Mouse (Mus musculus): ENCODE measurements around the gene Frmpd4. TPM values are rescaled to one million over a fixed set of nuclear protein-coding genes. Genes with fewer than 3 reads are reported as not detected.

The Frmpd4 gene
- polyA plus RNA-seq, 1 experiment from 2014 or later = 0.05 TPM

GRCm38 (mm10) chrX:168041589-168041988 is 535.4 kb downstream of the Frmpd4 start:
- H3K9me3 ChIP-seq (ENCODE audit: control insufficient read depth, low read length) = no peaks in the 10 kb centered on the region
- H3K27me3 ChIP-seq (ENCODE audit: control insufficient read depth, insufficient read depth, low read length) = peaks cover 5% of the 10 kb centered on the region; the same call in 1 of the 2 replicates
- DNase-seq (ENCODE audit: low spot score) = no peak
- no peak overlapping the region for H3K27ac ChIP-seq (ENCODE audit: low read depth, low read length)
- H3K9ac ChIP-seq (ENCODE audit: low read length) = no peak overlapping the region
- H3K4me2 ChIP-seq (ENCODE audit: low read depth, low read length, severe bottlenecking) = no peak overlapping the region
- no peak for ATAC-seq (replicated peaks; ENCODE audit: low FRiP score)
- no peak overlapping the region for H3K4me3 ChIP-seq (ENCODE audit: low read depth, low read length)
- H3K36me3 ChIP-seq (ENCODE audit: control insufficient read depth, insufficient read depth, low read length) = no peaks in the 10 kb centered on the region
- H3K4me1 ChIP-seq (replicated peaks; ENCODE audit: control insufficient read depth, insufficient read depth, low read length) = no peaks in the 10 kb centered on the region

- Histone ChIP-seq H3K4me3 (ENCODE audit: low read depth, low read length) (no peak overlapping the region), H3K9me3 (ENCODE audit: control insufficient read depth, low read length) (no peaks in the 10 kb centered on the region), H3K9ac (ENCODE audit: low read length) (no peak overlapping the region), H3K27me3 (ENCODE audit: control insufficient read depth, insufficient read depth, low read length) (peaks cover 4% of the 10 kb centered on the region; the same call in 1 of the 2 replicates), H3K4me2 (ENCODE audit: low read depth, low read length, severe bottlenecking) (no peak overlapping the region), H3K27ac (ENCODE audit: low read depth, low read length) (no peak overlapping the region), H3K36me3 (ENCODE audit: control insufficient read depth, insufficient read depth, low read length) (no peaks in the 10 kb centered on the region), H3K4me1 (replicated peaks; ENCODE audit: control insufficient read depth, insufficient read depth, low read length) (no peaks in the 10 kb centered on the region)
- ATAC-seq (replicated peaks; ENCODE audit: low FRiP score) (no peak), DNase-seq (ENCODE audit: low spot score) (no peak)
- 79% methylated on average over 4 of the region's 4 CpGs for WGBS
These were observed 556.4 kb downstream of the Frmpd4 start for GRCm38 (mm10) chrX:168020574-168021145.

GRCm38 (mm10) chrX:168017792-168018191 is 559.2 kb downstream of the Frmpd4 start:
- no peak overlapping the region for H3K4me3 ChIP-seq (ENCODE audit: low read depth, low read length)
- WGBS = 84% methylated on average over 3 of the region's 3 CpGs
- H3K4me2 ChIP-seq (ENCODE audit: low read depth, low read length, severe bottlenecking) = no peak overlapping the region
- no peak overlapping the region for H3K27ac ChIP-seq (ENCODE audit: low read depth, low read length)
- no peaks in the 10 kb centered on the region for H3K4me1 ChIP-seq (replicated peaks; ENCODE audit: control insufficient read depth, insufficient read depth, low read length)
- no peaks in the 10 kb centered on the region for H3K9me3 ChIP-seq (ENCODE audit: control insufficient read depth, low read length)
- H3K9ac ChIP-seq (ENCODE audit: low read length) = no peak overlapping the region
- no peak for DNase-seq (ENCODE audit: low spot score)
- peaks cover 4% of the 10 kb centered on the region; the same call in 1 of the 2 replicates for H3K27me3 ChIP-seq (ENCODE audit: control insufficient read depth, insufficient read depth, low read length)
- ATAC-seq (replicated peaks; ENCODE audit: low FRiP score) = no peak
- no peaks in the 10 kb centered on the region for H3K36me3 ChIP-seq (ENCODE audit: control insufficient read depth, insufficient read depth, low read length)

- DNase-seq (ENCODE audit: low spot score) (no peak), ATAC-seq (replicated peaks; ENCODE audit: low FRiP score) (no peak)
- no peak overlapping the region for H3K4me2 ChIP-seq (ENCODE audit: low read depth, low read length, severe bottlenecking)
- no peak overlapping the region for H3K27ac ChIP-seq (ENCODE audit: low read depth, low read length)
- no peaks in the 10 kb centered on the region for H3K36me3 ChIP-seq (ENCODE audit: control insufficient read depth, insufficient read depth, low read length)
- peaks cover 7% of the 10 kb centered on the region for H3K27me3 ChIP-seq (ENCODE audit: control insufficient read depth, insufficient read depth, low read length)
- H3K9ac ChIP-seq (ENCODE audit: low read length) = no peak overlapping the region
- no peaks in the 10 kb centered on the region for H3K4me1 ChIP-seq (replicated peaks; ENCODE audit: control insufficient read depth, insufficient read depth, low read length)
- H3K4me3 ChIP-seq (ENCODE audit: low read depth, low read length) = no peak overlapping the region
- H3K9me3 ChIP-seq (ENCODE audit: control insufficient read depth, low read length) = no peaks in the 10 kb centered on the region
These were observed 592.2 kb downstream of the Frmpd4 start for GRCm38 (mm10) chrX:167984835-167985234.

- no peaks in the 10 kb centered on the region for H3K36me3 ChIP-seq (ENCODE audit: control insufficient read depth, insufficient read depth, low read length)
- no peak overlapping the region for H3K27ac ChIP-seq (ENCODE audit: low read depth, low read length)
- H3K9me3 ChIP-seq (ENCODE audit: control insufficient read depth, low read length) = no peaks in the 10 kb centered on the region
- H3K4me1 ChIP-seq (replicated peaks; ENCODE audit: control insufficient read depth, insufficient read depth, low read length) = no peaks in the 10 kb centered on the region
- WGBS = 80% methylated on average over 2 of the region's 2 CpGs
- H3K4me3 ChIP-seq (ENCODE audit: low read depth, low read length) = no peak overlapping the region
- ATAC-seq (replicated peaks; ENCODE audit: low FRiP score) (no peak), DNase-seq (ENCODE audit: low spot score) (no peak)
- no peak overlapping the region for H3K9ac ChIP-seq (ENCODE audit: low read length)
- H3K4me2 ChIP-seq (ENCODE audit: low read depth, low read length, severe bottlenecking) = no peak overlapping the region
- H3K27me3 ChIP-seq (ENCODE audit: control insufficient read depth, insufficient read depth, low read length) = peaks cover 6% of the 10 kb centered on the region; the same call in 1 of the 2 replicates
These were observed 625.8 kb downstream of the Frmpd4 start for GRCm38 (mm10) chrX:167951207-167951606.

GRCm38 (mm10) chrX:167909483-167909882 is 667.5 kb downstream of the Frmpd4 start:
- no peak for ATAC-seq (replicated peaks; ENCODE audit: low FRiP score)
- DNase-seq (ENCODE audit: low spot score) = no peak
- Histone ChIP-seq H3K9me3 (ENCODE audit: control insufficient read depth, low read length) (no peaks in the 10 kb centered on the region), H3K4me2 (ENCODE audit: low read depth, low read length, severe bottlenecking) (no peak overlapping the region), H3K27me3 (ENCODE audit: control insufficient read depth, insufficient read depth, low read length) (peaks cover 2% of the 10 kb centered on the region; the same call in 1 of the 2 replicates), H3K4me1 (replicated peaks; ENCODE audit: control insufficient read depth, insufficient read depth, low read length) (no peaks in the 10 kb centered on the region), H3K36me3 (ENCODE audit: control insufficient read depth, insufficient read depth, low read length) (no peaks in the 10 kb centered on the region), H3K27ac (ENCODE audit: low read depth, low read length) (no peak overlapping the region), H3K9ac (ENCODE audit: low read length) (no peak overlapping the region), H3K4me3 (ENCODE audit: low read depth, low read length) (no peak overlapping the region)

- Histone ChIP-seq H3K27me3 (ENCODE audit: control insufficient read depth, insufficient read depth, low read length) (peaks cover 6% of the 10 kb centered on the region), H3K4me2 (ENCODE audit: low read depth, low read length, severe bottlenecking) (no peak overlapping the region), H3K27ac (ENCODE audit: low read depth, low read length) (no peak overlapping the region), H3K36me3 (ENCODE audit: control insufficient read depth, insufficient read depth, low read length) (no peaks in the 10 kb centered on the region), H3K4me1 (replicated peaks; ENCODE audit: control insufficient read depth, insufficient read depth, low read length) (no peaks in the 10 kb centered on the region), H3K9ac (ENCODE audit: low read length) (no peak overlapping the region), H3K9me3 (ENCODE audit: control insufficient read depth, low read length) (no peaks in the 10 kb centered on the region), H3K4me3 (ENCODE audit: low read depth, low read length) (no peak overlapping the region)
- no peak for DNase-seq (ENCODE audit: low spot score)
- ATAC-seq (replicated peaks; ENCODE audit: low FRiP score) = no peak
- WGBS = 85% methylated on average over 3 of the region's 3 CpGs
These were observed 676.0 kb downstream of the Frmpd4 start for GRCm38 (mm10) chrX:167901046-167901445.

GRCm38 (mm10) chrX:167854821-167855220 is 722.2 kb downstream of the Frmpd4 start:
- H3K4me1 ChIP-seq (replicated peaks; ENCODE audit: control insufficient read depth, insufficient read depth, low read length) = no peaks in the 10 kb centered on the region
- 62% methylated on average over 5 of the region's 5 CpGs for WGBS
- no peak overlapping the region for H3K4me2 ChIP-seq (ENCODE audit: low read depth, low read length, severe bottlenecking)
- ATAC-seq (replicated peaks; ENCODE audit: low FRiP score) (no peak), DNase-seq (ENCODE audit: low spot score) (no peak)
- no peaks in the 10 kb centered on the region for H3K36me3 ChIP-seq (ENCODE audit: control insufficient read depth, insufficient read depth, low read length)
- peaks cover 8% of the 10 kb centered on the region for H3K27me3 ChIP-seq (ENCODE audit: control insufficient read depth, insufficient read depth, low read length)
- no peak overlapping the region for H3K27ac ChIP-seq (ENCODE audit: low read depth, low read length)
- H3K9ac ChIP-seq (ENCODE audit: low read length) = no peak overlapping the region
- no peaks in the 10 kb centered on the region for H3K9me3 ChIP-seq (ENCODE audit: control insufficient read depth, low read length)
- no peak overlapping the region for H3K4me3 ChIP-seq (ENCODE audit: low read depth, low read length)

GRCm38 (mm10) chrX:167832543-167832942 is 744.5 kb downstream of the Frmpd4 start:
- 49% methylated on average over 2 of the region's 2 CpGs for WGBS
- peaks cover 2% of the 10 kb centered on the region; the same call in 1 of the 2 replicates for H3K27me3 ChIP-seq (ENCODE audit: control insufficient read depth, insufficient read depth, low read length)

More at GRCm38 (mm10) chrX:167832543-167832942, 744.5 kb downstream of the Frmpd4 start:
- H3K9me3 ChIP-seq (ENCODE audit: control insufficient read depth, low read length) = no peaks in the 10 kb centered on the region
- no peak overlapping the region for H3K4me2 ChIP-seq (ENCODE audit: low read depth, low read length, severe bottlenecking)
- DNase-seq (ENCODE audit: low spot score) (no peak), ATAC-seq (replicated peaks; ENCODE audit: low FRiP score) (0 out of 2 replicates have a peak, but pooled peaks have one; percentile 30)
- no peak overlapping the region for H3K9ac ChIP-seq (ENCODE audit: low read length)
- H3K36me3 ChIP-seq (ENCODE audit: control insufficient read depth, insufficient read depth, low read length) = no peaks in the 10 kb centered on the region
- no peaks in the 10 kb centered on the region for H3K4me1 ChIP-seq (replicated peaks; ENCODE audit: control insufficient read depth, insufficient read depth, low read length)
- no peak overlapping the region for H3K4me3 ChIP-seq (ENCODE audit: low read depth, low read length)
- no peak overlapping the region for H3K27ac ChIP-seq (ENCODE audit: low read depth, low read length)

Data from forebrain, embryonic 11.5 days (tissue).